Mouse (Mus musculus): Measurements from ENCODE around the gene Babam1. TPM values are rescaled to one million over a fixed set of nuclear protein-coding genes. Genes with fewer than 3 reads are reported as not detected.
A peak's percentile ranks its signal among the peaks of the same experiment; 100 is the strongest.

Gene Babam1
- polyA plus RNA-seq, 1 experiment from 2014 or later: 40.7 TPM

DNA sequence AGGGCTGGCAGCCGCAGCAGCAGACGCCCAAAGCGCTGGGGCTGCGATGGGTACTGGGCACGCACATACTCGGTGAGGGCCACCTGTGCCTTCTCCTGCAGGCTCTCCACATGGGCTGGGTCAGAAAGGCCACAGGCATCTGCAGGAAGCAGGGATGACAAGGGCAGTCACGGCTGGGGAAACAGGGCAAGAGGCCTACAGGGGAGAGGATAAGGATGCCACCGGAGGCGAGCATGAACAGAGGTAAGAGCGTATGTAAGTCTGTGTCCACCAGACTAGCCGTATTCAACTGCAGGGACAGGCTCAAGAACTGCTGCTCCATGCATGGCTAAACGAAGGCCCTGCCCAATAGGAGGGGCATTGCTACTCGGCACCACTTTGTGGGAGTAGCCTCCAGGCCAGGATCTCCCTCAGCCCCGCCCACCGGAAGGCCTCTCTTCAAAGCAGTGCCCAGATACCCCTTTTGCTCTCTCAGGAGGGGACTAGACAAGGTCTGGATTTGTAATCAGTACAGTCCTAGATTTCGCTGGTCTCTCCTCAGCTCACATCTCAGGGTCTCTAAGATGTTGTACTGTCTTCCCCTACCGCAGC, 21.9 kb upstream of the Babam1 start:
- Histone ChIP-seq H3K9ac (replicated peaks) (no peak overlapping the region), H3K27me3 (ENCODE audit: insufficient read depth, low read length) (no peaks in the 10 kb centered on the region; the same call in 1 of the 2 replicates), H3K36me3 (replicated peaks; ENCODE audit: insufficient read depth, low read length) (peaks cover 32% of the 10 kb centered on the region), H3K9me3 (ENCODE audit: low read length) (no peaks in the 10 kb centered on the region), H3K4me1 (ENCODE audit: insufficient read depth) (peaks cover 33% of the 10 kb centered on the region), H3K4me3 (ENCODE audit: low read depth, low read length) (no peak overlapping the region), H3K27ac (ENCODE audit: low read depth) (no peak overlapping the region), H3K4me2 (ENCODE audit: low read depth, low read length) (no peak overlapping the region)
- 73% methylated on average over 17 of the region's 17 CpGs for WGBS (ENCODE audit: insufficient replicate concordance)
- TF ChIP-seq CTCF (IDR thresholded peaks at IDR 0.05; ENCODE audit: low read depth) (no peak), EP300 (IDR thresholded peaks at IDR 0.05; ENCODE audit: low read depth) (no peak)
- peak; percentile 40 for DNase-seq
- ATAC-seq: no peak

DNA sequence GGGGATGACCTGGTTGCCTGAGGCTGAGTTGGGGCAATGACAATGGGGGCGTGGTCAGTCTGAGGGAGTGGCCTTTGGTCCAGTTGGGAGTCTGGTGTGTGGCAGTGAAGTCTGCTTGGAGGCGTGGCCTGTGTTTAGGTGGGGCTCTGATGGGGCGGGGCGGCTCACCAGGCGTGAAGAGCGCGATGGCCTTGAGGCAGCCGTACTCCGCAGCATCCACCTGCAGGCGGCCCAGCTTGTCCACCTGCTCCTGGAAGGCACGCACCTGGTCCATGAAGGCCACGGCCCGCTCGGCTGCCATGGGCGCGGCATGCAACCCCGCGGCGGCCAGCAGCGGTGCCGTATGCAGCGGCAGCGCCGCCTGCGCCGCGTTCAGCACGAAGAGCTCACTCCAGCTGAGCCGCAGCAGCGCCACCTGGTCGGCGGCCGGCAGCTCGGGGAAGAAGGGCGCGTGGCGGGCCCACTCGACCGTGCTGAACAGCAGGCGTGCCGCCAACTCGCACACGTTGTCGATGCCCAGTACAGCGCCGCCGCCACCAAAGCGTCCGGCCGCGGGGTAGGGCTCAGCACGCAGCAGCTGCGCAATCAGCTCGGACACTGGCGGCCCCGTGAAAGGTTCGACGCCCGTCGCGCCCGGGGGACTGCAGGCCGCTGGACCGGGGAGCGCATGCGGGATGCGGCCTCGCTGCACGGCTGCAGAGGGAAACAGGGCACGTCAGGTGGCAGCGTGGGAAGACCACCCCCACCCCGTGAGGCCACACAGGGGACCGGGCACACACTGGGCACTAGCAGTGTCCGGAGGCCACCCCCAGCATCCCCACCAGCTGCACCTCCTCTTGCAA, 20.9 kb upstream of the Babam1 start:
- Histone ChIP-seq H3K4me1 (ENCODE audit: insufficient read depth) (peaks cover 28% of the 10 kb centered on the region), H3K4me2 (ENCODE audit: low read depth, low read length) (peak overlapping the region; percentile 65), H3K36me3 (replicated peaks; ENCODE audit: insufficient read depth, low read length) (peaks cover 30% of the 10 kb centered on the region), H3K27ac (ENCODE audit: low read depth) (no peak overlapping the region), H3K4me3 (ENCODE audit: low read depth, low read length) (peak overlapping the region; percentile 15), H3K27me3 (ENCODE audit: insufficient read depth, low read length) (peaks cover 9% of the 10 kb centered on the region), H3K9me3 (ENCODE audit: low read length) (no peaks in the 10 kb centered on the region), H3K9ac (replicated peaks) (0 out of 2 replicates have a peak overlapping the region, but pooled peaks have one; percentile 21)
- 26% methylated on average over 61 of the region's 74 CpGs for whole genome bisulfite sequencing (ENCODE audit: insufficient replicate concordance)
- TF ChIP-seq CTCF (IDR thresholded peaks at IDR 0.05; ENCODE audit: low read depth) (0 out of 2 replicates have a peak, but pooled peaks have one; percentile 21), EP300 (IDR thresholded peaks at IDR 0.05; ENCODE audit: low read depth) (no peak)
- ATAC-seq: peak; percentile 43
- DNase-seq: peak; percentile 88

DNA sequence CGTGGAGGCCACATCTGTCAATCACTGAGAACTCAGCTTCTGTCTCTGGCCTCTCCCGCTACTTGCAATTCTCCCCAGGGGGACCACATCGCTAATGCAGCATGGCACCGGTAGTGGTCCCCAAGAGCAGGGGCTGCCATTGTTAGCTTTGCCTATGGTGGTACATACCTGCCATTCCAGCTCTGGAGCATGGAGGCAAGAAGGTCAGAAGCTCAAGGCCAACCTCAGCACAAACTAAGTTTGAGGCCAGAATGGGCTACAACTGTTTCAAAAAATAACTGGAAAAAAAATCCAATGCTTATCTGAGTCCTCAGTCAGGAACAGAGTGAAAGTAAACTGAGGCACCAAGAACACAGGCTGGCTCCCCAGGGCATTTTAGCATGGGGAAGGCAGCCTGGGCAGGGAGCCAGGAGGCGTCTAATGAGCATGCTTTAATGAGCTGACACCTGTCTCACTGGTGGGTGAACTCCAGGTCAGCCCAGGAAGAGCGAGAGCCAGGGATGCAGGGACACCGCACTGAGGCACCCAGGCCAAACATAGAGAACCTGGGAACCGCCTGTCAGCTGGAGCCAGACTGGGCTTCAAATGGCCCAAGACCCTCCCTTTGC, 20.1 kb upstream of the Babam1 start:
- Histone ChIP-seq H3K27ac (ENCODE audit: low read depth) (no peak overlapping the region), H3K4me1 (ENCODE audit: insufficient read depth) (peaks cover 28% of the 10 kb centered on the region), H3K4me2 (ENCODE audit: low read depth, low read length) (peak overlapping the region; percentile 65; the same call in 1 of the 2 replicates), H3K9me3 (ENCODE audit: low read length) (no peaks in the 10 kb centered on the region), H3K36me3 (replicated peaks; ENCODE audit: insufficient read depth, low read length) (peaks cover 30% of the 10 kb centered on the region), H3K9ac (replicated peaks) (no peak overlapping the region), H3K4me3 (ENCODE audit: low read depth, low read length) (no peak overlapping the region), H3K27me3 (ENCODE audit: insufficient read depth, low read length) (peaks cover 16% of the 10 kb centered on the region)
- no peak for ATAC-seq
- TF ChIP-seq EP300 (IDR thresholded peaks at IDR 0.05; ENCODE audit: low read depth): no peak
- TF ChIP-seq CTCF (IDR thresholded peaks at IDR 0.05; ENCODE audit: low read depth): no peak
- DNase-seq: no peak
- WGBS (ENCODE audit: insufficient replicate concordance): 65% methylated on average over 8 of the region's 8 CpGs

DNA sequence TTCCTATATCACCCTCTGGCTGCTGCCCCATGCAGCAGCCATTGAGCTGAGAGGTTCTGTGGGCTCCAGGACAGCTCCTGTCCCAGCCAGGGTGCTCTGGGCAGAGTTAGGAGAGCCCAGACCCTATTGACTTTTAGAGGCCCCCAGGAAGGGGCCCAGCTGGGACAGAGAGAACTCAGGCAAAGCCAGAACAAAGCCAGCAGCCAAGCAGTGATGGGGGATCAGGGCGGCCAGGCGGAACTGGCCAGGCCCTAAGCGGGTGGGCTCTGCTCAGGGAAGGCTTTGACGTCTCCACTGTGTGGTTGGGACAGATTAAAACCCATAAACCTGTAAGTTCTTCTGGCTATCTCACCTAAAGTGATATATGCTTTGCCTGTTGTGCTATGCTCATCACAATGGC, 17.7 kb upstream of the Babam1 start:
- Histone ChIP-seq H3K4me2 (ENCODE audit: low read depth, low read length) (peak overlapping the region; percentile 92), H3K9me3 (ENCODE audit: low read length) (no peaks in the 10 kb centered on the region), H3K27me3 (ENCODE audit: insufficient read depth, low read length) (peaks cover 16% of the 10 kb centered on the region), H3K9ac (replicated peaks) (no peak overlapping the region), H3K36me3 (replicated peaks; ENCODE audit: insufficient read depth, low read length) (peaks cover 17% of the 10 kb centered on the region; the same call in 1 of the 2 replicates), H3K4me1 (ENCODE audit: insufficient read depth) (peaks cover 39% of the 10 kb centered on the region), H3K4me3 (ENCODE audit: low read depth, low read length) (no peak overlapping the region), H3K27ac (ENCODE audit: low read depth) (0 out of 2 replicates have a peak overlapping the region, but pooled peaks have one; percentile 22)
- 63% methylated on average over 4 of the region's 4 CpGs for WGBS (ENCODE audit: insufficient replicate concordance)
- no peak for DNase-seq
- no peak for ATAC-seq
- no peak for TF ChIP-seq EP300 (IDR thresholded peaks at IDR 0.05; ENCODE audit: low read depth)
- no peak for TF ChIP-seq CTCF (IDR thresholded peaks at IDR 0.05; ENCODE audit: low read depth)

DNA sequence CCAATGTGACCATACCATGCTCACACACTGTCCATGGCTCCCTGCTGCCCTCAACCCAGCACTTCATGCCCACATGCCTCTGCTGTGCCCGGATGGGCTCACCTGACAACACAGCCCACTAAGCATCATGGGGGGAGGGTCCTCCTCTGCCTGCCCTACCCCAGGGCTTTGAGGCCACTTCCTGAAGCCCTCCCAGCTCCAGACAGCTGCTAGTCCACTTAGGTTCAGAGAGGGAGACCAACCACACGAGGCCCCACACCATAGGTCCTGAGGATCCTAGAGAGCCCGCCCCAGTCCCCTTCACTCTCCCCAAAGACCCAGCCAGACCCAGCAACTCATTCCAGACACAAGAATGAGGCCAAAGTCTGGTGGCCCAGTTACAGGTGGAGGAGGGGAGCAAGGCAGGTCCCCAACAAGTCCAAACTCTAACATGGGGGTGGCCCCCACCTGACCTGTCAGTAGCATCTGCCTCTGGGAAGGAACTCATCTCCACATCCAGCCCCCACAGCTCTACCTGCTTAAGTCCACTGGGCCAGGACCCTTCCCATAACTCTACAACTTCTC, 17.1 kb upstream of the Babam1 start:
- DNase-seq (no peak), ATAC-seq (no peak)
- peak overlapping the region; percentile 78 for H3K9ac ChIP-seq (replicated peaks)
- WGBS (ENCODE audit: insufficient replicate concordance): 52% methylated on average over 3 of the region's 3 CpGs
- peak overlapping the region; percentile 92 for H3K4me2 ChIP-seq (ENCODE audit: low read depth, low read length)
- peaks cover 16% of the 10 kb centered on the region for H3K27me3 ChIP-seq (ENCODE audit: insufficient read depth, low read length)
- peak overlapping the region; percentile 70 for H3K4me3 ChIP-seq (ENCODE audit: low read depth, low read length)
- H3K4me1 ChIP-seq (ENCODE audit: insufficient read depth): peaks cover 40% of the 10 kb centered on the region
- H3K27ac ChIP-seq (ENCODE audit: low read depth): peak overlapping the region; percentile 96
- TF ChIP-seq EP300 (IDR thresholded peaks at IDR 0.05; ENCODE audit: low read depth) (no peak), CTCF (IDR thresholded peaks at IDR 0.05; ENCODE audit: low read depth) (no peak)
- H3K36me3 ChIP-seq (replicated peaks; ENCODE audit: insufficient read depth, low read length): peaks cover 11% of the 10 kb centered on the region; the same call in 1 of the 2 replicates
- no peaks in the 10 kb centered on the region for H3K9me3 ChIP-seq (ENCODE audit: low read length)
